Mouse (Mus musculus): ENCODE results near the gene Prmt7.

DNA sequence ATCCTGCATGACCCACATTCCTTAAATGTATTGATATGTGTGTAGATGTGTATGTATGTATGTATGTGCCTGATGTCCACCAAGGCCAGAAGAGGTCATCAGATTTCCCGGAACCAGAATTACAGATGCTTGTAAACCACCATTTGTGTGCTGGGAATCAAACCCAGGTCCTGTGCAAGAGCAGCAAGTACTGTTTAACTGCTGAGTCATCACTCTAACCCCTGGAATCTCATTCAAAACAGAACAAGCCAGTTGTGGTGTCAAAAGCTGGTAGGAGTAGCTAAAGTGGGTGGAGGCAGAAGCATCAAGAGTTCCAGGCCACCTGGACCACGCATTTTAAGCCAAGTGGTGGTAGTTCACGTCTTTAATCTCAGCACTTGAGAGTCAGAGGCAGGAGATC is 3.2 kb downstream of the Prmt7 start:
- TF ChIP-seq CTCF (IDR thresholded peaks at IDR 0.05; ENCODE audit: low read depth) (no peak), EP300 (IDR thresholded peaks at IDR 0.05; ENCODE audit: low read depth) (no peak)
